Mouse (Mus musculus): Measurements from ENCODE around the gene Tfap2c. TPM values are rescaled to one million over a fixed set of nuclear protein-coding genes. Genes with fewer than 3 reads are reported as not detected.

Tfap2c gene
- polyA plus RNA-seq, 1 experiment from 2014 or later: 12.5 TPM

GRCm38 (mm10) chr2:172590839-172591238, 41.4 kb downstream of the Tfap2c start:
- H3K4me2 ChIP-seq (replicated peaks; ENCODE audit: low read depth): no peak overlapping the region
- TF ChIP-seq CTCF (IDR thresholded peaks at IDR 0.05; ENCODE audit: low read depth) (no peak), EP300 (optimal IDR thresholded peaks at IDR 0.05) (no peak)
- no peak overlapping the region for H3K27ac ChIP-seq (replicated peaks)
- no peak overlapping the region for H3K4me3 ChIP-seq (ENCODE audit: low read depth, low read length)
- ATAC-seq (ENCODE audit: low FRiP score, low TSS enrichment) (no peak), DNase-seq (ENCODE audit: low spot score) (no peak)
- no peak overlapping the region for H3K9ac ChIP-seq (ENCODE audit: low read length)
- no peaks in the 10 kb centered on the region for H3K9me3 ChIP-seq (ENCODE audit: control insufficient read depth, low read length)
- whole genome bisulfite sequencing: 72% methylated on average over 5 of the region's 5 CpGs
- no peaks in the 10 kb centered on the region for H3K27me3 ChIP-seq (ENCODE audit: control insufficient read depth, insufficient read depth, low read length)
- H3K4me1 ChIP-seq (replicated peaks; ENCODE audit: control insufficient read depth, insufficient read depth): no peaks in the 10 kb centered on the region
- H3K36me3 ChIP-seq (ENCODE audit: control insufficient read depth, insufficient read depth, low read length): no peaks in the 10 kb centered on the region

GRCm38 (mm10) chr2:172594326-172594725, 44.9 kb downstream of the Tfap2c start:
- Histone ChIP-seq H3K4me2 (replicated peaks; ENCODE audit: low read depth) (no peak overlapping the region), H3K36me3 (ENCODE audit: control insufficient read depth, insufficient read depth, low read length) (no peaks in the 10 kb centered on the region), H3K9ac (ENCODE audit: low read length) (no peak overlapping the region), H3K4me3 (ENCODE audit: low read depth, low read length) (no peak overlapping the region), H3K27ac (replicated peaks) (no peak overlapping the region), H3K27me3 (ENCODE audit: control insufficient read depth, insufficient read depth, low read length) (no peaks in the 10 kb centered on the region), H3K9me3 (ENCODE audit: control insufficient read depth, low read length) (no peaks in the 10 kb centered on the region), H3K4me1 (replicated peaks; ENCODE audit: control insufficient read depth, insufficient read depth) (no peaks in the 10 kb centered on the region)
- no peak for TF ChIP-seq EP300 (optimal IDR thresholded peaks at IDR 0.05)
- 85% methylated on average over 7 of the region's 7 CpGs for WGBS
- no peak; the same call in 1 of the 2 replicates for ATAC-seq (ENCODE audit: low FRiP score, low TSS enrichment)
- no peak for DNase-seq (ENCODE audit: low spot score)

GRCm38 (mm10) chr2:172597056-172597455, 47.7 kb downstream of the Tfap2c start:
- Histone ChIP-seq H3K4me2 (replicated peaks; ENCODE audit: low read depth) (no peak overlapping the region), H3K27ac (replicated peaks) (no peak overlapping the region), H3K9ac (ENCODE audit: low read length) (no peak overlapping the region), H3K27me3 (ENCODE audit: control insufficient read depth, insufficient read depth, low read length) (no peaks in the 10 kb centered on the region), H3K36me3 (ENCODE audit: control insufficient read depth, insufficient read depth, low read length) (no peaks in the 10 kb centered on the region), H3K4me3 (ENCODE audit: low read depth, low read length) (no peak overlapping the region), H3K4me1 (replicated peaks; ENCODE audit: control insufficient read depth, insufficient read depth) (no peaks in the 10 kb centered on the region), H3K9me3 (ENCODE audit: control insufficient read depth, low read length) (no peaks in the 10 kb centered on the region)
- ATAC-seq (ENCODE audit: low FRiP score, low TSS enrichment) (no peak), DNase-seq (ENCODE audit: low spot score) (no peak)
- TF ChIP-seq EP300 (optimal IDR thresholded peaks at IDR 0.05) (no peak), CTCF (IDR thresholded peaks at IDR 0.05; ENCODE audit: low read depth) (no peak)
- 41% methylated on average over 7 of the region's 7 CpGs for WGBS

- ATAC-seq (ENCODE audit: low FRiP score, low TSS enrichment) (no peak), DNase-seq (ENCODE audit: low spot score) (no peak)
- Histone ChIP-seq H3K4me1 (replicated peaks; ENCODE audit: control insufficient read depth, insufficient read depth) (no peaks in the 10 kb centered on the region), H3K9ac (ENCODE audit: low read length) (no peak overlapping the region), H3K27me3 (ENCODE audit: control insufficient read depth, insufficient read depth, low read length) (no peaks in the 10 kb centered on the region), H3K36me3 (ENCODE audit: control insufficient read depth, insufficient read depth, low read length) (no peaks in the 10 kb centered on the region), H3K27ac (replicated peaks) (no peak overlapping the region), H3K4me3 (ENCODE audit: low read depth, low read length) (no peak overlapping the region), H3K9me3 (ENCODE audit: control insufficient read depth, low read length) (no peaks in the 10 kb centered on the region), H3K4me2 (replicated peaks; ENCODE audit: low read depth) (no peak overlapping the region)
- 81% methylated on average over 9 of the region's 9 CpGs for WGBS
- TF ChIP-seq EP300 (optimal IDR thresholded peaks at IDR 0.05): no peak
- TF ChIP-seq CTCF (IDR thresholded peaks at IDR 0.05; ENCODE audit: low read depth): no peak
Observed at GRCm38 (mm10) chr2:172597881-172598280, 48.5 kb downstream of the Tfap2c start.

- H3K27ac ChIP-seq (replicated peaks): no peak overlapping the region
- H3K4me1 ChIP-seq (replicated peaks; ENCODE audit: control insufficient read depth, insufficient read depth): no peaks in the 10 kb centered on the region
- H3K36me3 ChIP-seq (ENCODE audit: control insufficient read depth, insufficient read depth, low read length): no peaks in the 10 kb centered on the region
- H3K9ac ChIP-seq (ENCODE audit: low read length): no peak overlapping the region
- no peak for TF ChIP-seq EP300 (optimal IDR thresholded peaks at IDR 0.05)
- TF ChIP-seq CTCF (IDR thresholded peaks at IDR 0.05; ENCODE audit: low read depth): peak; percentile 11; the same call in 1 of the 2 replicates
- no peaks in the 10 kb centered on the region for H3K27me3 ChIP-seq (ENCODE audit: control insufficient read depth, insufficient read depth, low read length)
- ATAC-seq (ENCODE audit: low FRiP score, low TSS enrichment): no peak
- DNase-seq (ENCODE audit: low spot score): no peak
- no peak overlapping the region for H3K4me2 ChIP-seq (replicated peaks; ENCODE audit: low read depth)
- no peaks in the 10 kb centered on the region for H3K9me3 ChIP-seq (ENCODE audit: control insufficient read depth, low read length)
- 90% methylated on average over 3 of the region's 3 CpGs for WGBS
- no peak overlapping the region for H3K4me3 ChIP-seq (ENCODE audit: low read depth, low read length)
Observed at GRCm38 (mm10) chr2:172604625-172605024, 55.2 kb downstream of the Tfap2c start.

GRCm38 (mm10) chr2:172605642-172606041, 56.2 kb downstream of the Tfap2c start:
- Histone ChIP-seq H3K4me2 (replicated peaks; ENCODE audit: low read depth) (no peak overlapping the region), H3K9ac (ENCODE audit: low read length) (no peak overlapping the region), H3K4me3 (ENCODE audit: low read depth, low read length) (no peak overlapping the region), H3K27ac (replicated peaks) (no peak overlapping the region), H3K27me3 (ENCODE audit: control insufficient read depth, insufficient read depth, low read length) (no peaks in the 10 kb centered on the region), H3K9me3 (ENCODE audit: control insufficient read depth, low read length) (no peaks in the 10 kb centered on the region), H3K4me1 (replicated peaks; ENCODE audit: control insufficient read depth, insufficient read depth) (no peaks in the 10 kb centered on the region), H3K36me3 (ENCODE audit: control insufficient read depth, insufficient read depth, low read length) (no peaks in the 10 kb centered on the region)
- TF ChIP-seq CTCF (IDR thresholded peaks at IDR 0.05; ENCODE audit: low read depth) (no peak), EP300 (optimal IDR thresholded peaks at IDR 0.05) (no peak)
- ATAC-seq (ENCODE audit: low FRiP score, low TSS enrichment) (no peak), DNase-seq (ENCODE audit: low spot score) (no peak)
- WGBS: 47% methylated on average over 7 of the region's 7 CpGs
